Mouse (Mus musculus): ENCODE measurements around the gene Rhox6. TPM values are rescaled to one million over a fixed set of nuclear protein-coding genes. Genes with fewer than 3 reads are reported as not detected.

Gene Rhox6
- 0.12 TPM in 1 of 2 replicates, not detected in the other for polyA plus RNA-seq (2015; fragmentation: Nextera tagmentation; extraction: Ambion mirVana)

DNA sequence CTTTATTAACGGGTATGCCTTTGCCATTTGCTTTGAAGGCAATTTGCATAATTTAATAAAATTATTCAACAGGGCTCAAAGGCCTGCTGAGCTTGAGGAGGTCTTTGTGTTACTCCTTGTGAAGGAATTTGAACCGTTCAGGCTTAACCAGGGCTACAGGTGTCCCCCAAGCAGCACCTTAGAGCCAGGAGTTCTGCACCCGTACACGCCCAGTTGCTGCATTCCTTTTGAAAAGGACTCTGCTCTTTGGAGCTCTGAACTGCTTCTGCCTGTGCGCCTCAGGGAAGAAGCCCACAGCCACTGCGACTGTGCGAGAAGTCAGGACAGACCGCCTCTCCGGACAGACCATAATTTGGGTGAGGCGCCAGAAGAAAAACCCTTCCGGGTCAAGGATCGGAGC lies at the start of gene Rhox6:
Rhox6 (plus strand) TSS at position 301 of the 400 bp plus-strand sequence.

GRCm38 (mm10) chrX:37831386-37831785 lies 4.7 kb downstream of the Rhox6 start, which contains the start of gene Rhox7a:
Gene Rhox7a, plus strand, starts transcription at chrX:37831686.

DNA sequence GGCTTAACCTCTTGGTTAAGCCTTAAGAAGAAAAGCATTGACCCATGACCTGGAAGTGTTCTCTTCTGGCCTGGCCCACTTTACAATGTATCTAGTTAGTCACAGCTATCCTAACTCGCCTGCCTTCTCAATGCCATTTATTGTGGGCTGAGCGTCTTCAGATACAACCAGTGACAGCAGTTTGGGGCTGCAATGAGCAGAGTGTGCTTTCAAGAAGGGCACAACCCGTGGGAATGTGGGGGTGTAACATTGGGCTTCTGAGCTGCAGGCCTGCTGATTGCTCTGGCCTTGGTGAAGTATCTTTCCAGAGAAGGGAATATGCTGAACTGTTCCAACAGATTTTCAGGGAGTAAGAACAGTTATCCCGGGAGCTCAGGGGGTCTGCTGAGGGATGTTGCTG lies 52.1 kb downstream of the Rhox6 start, which contains the start of gene Rhox8:
Rhox8 (minus strand) TSS at position 101 of the 400 bp plus-strand sequence.

Other genes with a start within 250 kb of the Rhox6 start
- not detected in 2 replicates for gene Rhox3f, start 245.9 kb upstream of the Rhox6 start, polyA plus RNA-seq (2015; fragmentation: Nextera tagmentation; extraction: Ambion mirVana)
- not detected in 2 replicates for gene Rhox4f, start 219.2 kb upstream of the Rhox6 start, polyA plus RNA-seq (2015; fragmentation: Nextera tagmentation; extraction: Ambion mirVana)
- not detected in 2 replicates for gene Rhox3g, start 198.3 kb upstream of the Rhox6 start, polyA plus RNA-seq (2015; fragmentation: Nextera tagmentation; extraction: Ambion mirVana)
- gene Rhox2g, start 183.4 kb upstream of the Rhox6 start, polyA plus RNA-seq (2015; fragmentation: Nextera tagmentation; extraction: Ambion mirVana): not detected in 2 replicates
- not detected in 2 replicates for gene Rhox4g, start 175.6 kb upstream of the Rhox6 start, polyA plus RNA-seq (2015; fragmentation: Nextera tagmentation; extraction: Ambion mirVana)
- gene Rhox3h, start 158.1 kb upstream of the Rhox6 start, polyA plus RNA-seq (2015; fragmentation: Nextera tagmentation; extraction: Ambion mirVana): not detected in 2 replicates
- not detected in 2 replicates for gene Rhox2h, start 153.6 kb upstream of the Rhox6 start, polyA plus RNA-seq (2015; fragmentation: Nextera tagmentation; extraction: Ambion mirVana)
- 54.8 and 61.1 TPM in 2 replicates for gene Rhox5, start 22.1 kb upstream of the Rhox6 start, polyA plus RNA-seq (2015; fragmentation: Nextera tagmentation; extraction: Ambion mirVana)
- gene Rhox7a, start 4.8 kb downstream of the Rhox6 start, polyA plus RNA-seq (2015; fragmentation: Nextera tagmentation; extraction: Ambion mirVana): 1.4 and 1.9 TPM in 2 replicates
- gene Rhox8, start 52.0 kb downstream of the Rhox6 start, polyA plus RNA-seq (2015; fragmentation: Nextera tagmentation; extraction: Ambion mirVana): 0.96 and 1.3 TPM in 2 replicates
- 0.17 and 0.41 TPM in 2 replicates for gene Rhox7b, start 70.3 kb downstream of the Rhox6 start, polyA plus RNA-seq (2015; fragmentation: Nextera tagmentation; extraction: Ambion mirVana)
- not detected in 2 replicates for gene Rhox9, start 74.9 kb downstream of the Rhox6 start, polyA plus RNA-seq (2015; fragmentation: Nextera tagmentation; extraction: Ambion mirVana)
- gene Btg1-ps1, start 191.9 kb downstream of the Rhox6 start, polyA plus RNA-seq (2015; fragmentation: Nextera tagmentation; extraction: Ambion mirVana): not detected in 2 replicates
- not detected in 2 replicates for gene Btg1-ps2, start 216.2 kb downstream of the Rhox6 start, polyA plus RNA-seq (2015; fragmentation: Nextera tagmentation; extraction: Ambion mirVana)
- gene Rhox10, start 239.6 kb downstream of the Rhox6 start, polyA plus RNA-seq (2015; fragmentation: Nextera tagmentation; extraction: Ambion mirVana): not detected in 2 replicates

Measured in urinary bladder, postnatal 0 days (tissue).